ENCODE assay signal across 13 mouse cellular contexts in the genomic region with DNA sequence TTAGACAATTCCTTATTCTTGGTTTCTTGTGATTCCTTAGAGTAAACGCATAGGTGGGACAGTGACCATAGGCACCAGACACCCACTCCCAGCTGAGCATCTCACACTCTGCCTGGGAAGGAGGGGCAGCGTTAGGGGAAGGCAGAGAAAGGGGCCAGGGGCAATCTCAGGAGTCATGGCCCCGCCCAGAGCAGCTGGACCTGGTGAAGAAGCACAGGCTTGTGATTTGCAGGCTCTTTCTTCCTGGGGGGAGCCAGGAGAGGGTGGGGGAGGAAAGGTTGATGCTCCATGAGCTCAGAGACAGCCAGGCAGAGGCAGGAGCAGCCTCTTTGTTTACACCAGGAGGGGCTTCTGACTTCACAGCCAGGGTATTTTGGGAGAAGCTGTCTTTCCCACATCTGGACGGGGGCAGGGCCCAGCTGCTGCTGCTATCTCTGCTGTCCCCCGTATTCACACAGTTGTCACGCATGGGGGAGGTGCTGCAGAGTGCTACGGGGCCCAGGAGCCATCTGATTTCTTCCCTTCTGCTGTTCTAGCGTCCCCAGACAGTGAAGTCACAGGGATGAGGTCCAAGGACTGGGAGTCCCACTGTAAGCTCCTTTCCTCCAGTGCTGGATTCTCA.
DNase-seq lines count a peak whose midpoint lies in the region; ATAC-seq and TF ChIP-seq lines count a peak whose summit lies in the region.
"Had no signal": no experiment of that assay in that cellular context is flagged by ENCODE, and none has a peak within 500 bp of the region (broad histone marks: within the 10 kb centered on the region; RNA-seq: fewer than 3 reads in every experiment).

No protein-coding gene starts in this region.

- H3K27ac ChIP-seq in heart, adult 2 months, result no peak overlapping the region
- no peak overlapping the region for H3K27ac ChIP-seq in midbrain, embryonic 12.5 days (replicated peaks)
- no peak overlapping the region for H3K27ac ChIP-seq in midbrain, embryonic 16.5 days (ENCODE audit: low read length)
- peak overlapping the region; percentile 19; the same call in 1 of the 2 replicates for H3K27ac ChIP-seq in embryonic facial prominence, embryonic 13.5 days
- H3K27ac ChIP-seq in limb, embryonic 15.5 days, result peak overlapping the region; percentile 54
- H3K27ac ChIP-seq: layer of hippocampus, adult 2 months had no signal

- no peaks in the 10 kb centered on the region for H3K9me3 ChIP-seq in midbrain, embryonic 12.5 days
- H3K9me3 ChIP-seq in midbrain, embryonic 16.5 days (replicated peaks; ENCODE audit: control insufficient read depth, low read length, poor library complexity, severe bottlenecking), result no peaks in the 10 kb centered on the region
- no peaks in the 10 kb centered on the region for H3K9me3 ChIP-seq in embryonic facial prominence, embryonic 13.5 days
- H3K9me3 ChIP-seq in limb, embryonic 15.5 days, result no peaks in the 10 kb centered on the region

- no peak for TF ChIP-seq EP300 in heart, adult 2 months (IDR thresholded peaks at IDR 0.05; ENCODE audit: insufficient read depth, low read depth, low read length)

- peak; percentile 34 to 36 for DNase-seq in heart, adult 2 months
- no peak for DNase-seq in heart, postnatal 36 days
- no peak for DNase-seq in adrenal gland, postnatal 25 days
- DNase-seq: cerebellum, adult 8-10 months; kidney, adult 8-10 months; lung, postnatal 10 days; thymus, postnatal 4 days had no signal

- no peaks in the 10 kb centered on the region for H3K36me3 ChIP-seq in heart, adult 2 months (ENCODE audit: control insufficient read depth, insufficient read depth, low read length)
- no peaks in the 10 kb centered on the region for H3K36me3 ChIP-seq in midbrain, embryonic 12.5 days
- H3K36me3 ChIP-seq in midbrain, embryonic 16.5 days (ENCODE audit: control insufficient read depth, insufficient read depth, low read length), result no peaks in the 10 kb centered on the region
- H3K36me3 ChIP-seq in embryonic facial prominence, embryonic 13.5 days, result no peaks in the 10 kb centered on the region
- H3K36me3 ChIP-seq in limb, embryonic 15.5 days, result no peaks in the 10 kb centered on the region

- no peak overlapping the region for H3K9ac ChIP-seq in heart, adult 2 months (ENCODE audit: low read depth, low read length)
- H3K9ac ChIP-seq in midbrain, embryonic 12.5 days (replicated peaks), result 0 out of 2 replicates have a peak overlapping the region, but pooled peaks have one; percentile 16
- H3K9ac ChIP-seq in midbrain, embryonic 16.5 days (ENCODE audit: low read depth, low read length), result no peak overlapping the region
- H3K9ac ChIP-seq in embryonic facial prominence, embryonic 13.5 days, result peak overlapping the region; percentile 46; the same call in 1 of the 2 replicates
- H3K9ac ChIP-seq in limb, embryonic 15.5 days, result no peak overlapping the region

- H3K4me1 ChIP-seq in heart, adult 2 months (ENCODE audit: control insufficient read depth, insufficient read depth, low read length), result peaks cover 7% of the 10 kb centered on the region; the same call in 1 of the 2 replicates
- H3K4me1 ChIP-seq in midbrain, embryonic 12.5 days, result peaks cover 61% of the 10 kb centered on the region
- peaks cover 23% of the 10 kb centered on the region for H3K4me1 ChIP-seq in midbrain, embryonic 16.5 days (ENCODE audit: control insufficient read depth, insufficient read depth, low read length)
- H3K4me1 ChIP-seq in embryonic facial prominence, embryonic 13.5 days, result peaks cover 67% of the 10 kb centered on the region
- peaks cover 65% of the 10 kb centered on the region for H3K4me1 ChIP-seq in limb, embryonic 15.5 days

- no peak for ATAC-seq in midbrain, embryonic 12.5 days (ENCODE audit: low FRiP score, low read depth)
- no peak for ATAC-seq in midbrain, embryonic 16.5 days
- ATAC-seq in embryonic facial prominence, embryonic 13.5 days (ENCODE audit: insufficient number of reproducible peaks, insufficient read depth, low FRiP score, low TSS enrichment, low read depth), result no peak
- no peak for ATAC-seq in limb, embryonic 15.5 days (ENCODE audit: insufficient number of reproducible peaks, low FRiP score, low TSS enrichment, low read depth)

- intact Hi-C loops in heart, adult 2 months (cut with DNase I), result no loop called here
- intact Hi-C loops in heart, postnatal 36 days (cut with DNase I), result no loop called here

- no peak for TF ChIP-seq POLR2A in heart, adult 2 months (IDR thresholded peaks at IDR 0.05; ENCODE audit: insufficient read depth, low read depth, low read length)

- no peak overlapping the region for H3K4me2 ChIP-seq in midbrain, embryonic 12.5 days (replicated peaks)
- no peak overlapping the region for H3K4me2 ChIP-seq in midbrain, embryonic 16.5 days (ENCODE audit: low read length)
- H3K4me2 ChIP-seq in embryonic facial prominence, embryonic 13.5 days, result no peak overlapping the region
- H3K4me2 ChIP-seq in limb, embryonic 15.5 days, result no peak overlapping the region

- WGBS in heart, adult 2 months, result 42% methylated on average over 8 of the region's 8 CpGs
- WGBS in midbrain, embryonic 12.5 days, result 21% methylated on average over 8 of the region's 8 CpGs
- WGBS in midbrain, embryonic 16.5 days, result 24% methylated on average over 8 of the region's 8 CpGs
- 17% methylated on average over 8 of the region's 8 CpGs for WGBS in embryonic facial prominence, embryonic 13.5 days
- WGBS in limb, embryonic 15.5 days, result 23% methylated on average over 8 of the region's 8 CpGs

- H3K27me3 ChIP-seq in heart, adult 2 months (ENCODE audit: control insufficient read depth, insufficient read depth, low read length), result no peaks in the 10 kb centered on the region
- H3K27me3 ChIP-seq in midbrain, embryonic 12.5 days, result peaks cover 37% of the 10 kb centered on the region
- H3K27me3 ChIP-seq in midbrain, embryonic 16.5 days (ENCODE audit: control insufficient read depth, insufficient read depth, low read depth, low read length), result no peaks in the 10 kb centered on the region
- no peaks in the 10 kb centered on the region for H3K27me3 ChIP-seq in embryonic facial prominence, embryonic 13.5 days
- H3K27me3 ChIP-seq in limb, embryonic 15.5 days, result no peaks in the 10 kb centered on the region
- H3K27me3 ChIP-seq: CH12.LX had no signal

- H3K79me2 ChIP-seq in heart, adult 2 months (replicated peaks; ENCODE audit: control insufficient read depth, insufficient read depth, low read length), result no peaks in the 10 kb centered on the region

- TF ChIP-seq CTCF in heart, adult 2 months (IDR thresholded peaks at IDR 0.05), result no peak

- no peak overlapping the region for H3K4me3 ChIP-seq in heart, adult 2 months
- no peak overlapping the region for H3K4me3 ChIP-seq in midbrain, embryonic 12.5 days
- H3K4me3 ChIP-seq in midbrain, embryonic 16.5 days (ENCODE audit: low read depth, low read length), result no peak overlapping the region
- no peak overlapping the region for H3K4me3 ChIP-seq in embryonic facial prominence, embryonic 13.5 days
- H3K4me3 ChIP-seq in limb, embryonic 15.5 days, result no peak overlapping the region
- H3K4me3 ChIP-seq: layer of hippocampus, adult 2 months had no signal

Comparison
In these comparisons a context has a peak if more than half of its experiments do, and no peak if none do; other contexts are left out.
1. DNase-seq: peak in heart, adult 2 months (2 of 2); none in heart, postnatal 36 days (0 of 2) and adrenal gland, postnatal 25 days (single experiment).
2. H3K9ac ChIP-seq: peak in midbrain, embryonic 12.5 days (single experiment) and embryonic facial prominence, embryonic 13.5 days (single experiment); none in heart, adult 2 months (single experiment), midbrain, embryonic 16.5 days (single experiment) and limb, embryonic 15.5 days (single experiment).
3. H3K27ac ChIP-seq: peak in embryonic facial prominence, embryonic 13.5 days (single experiment) and limb, embryonic 15.5 days (single experiment); none in heart, adult 2 months (single experiment), midbrain, embryonic 12.5 days (single experiment) and midbrain, embryonic 16.5 days (single experiment).